In genomic region chr4:59780568-59780967, GRCm38 (mm10) we compare ENCODE assay signal across 9 mouse cellular contexts. TPM values are rescaled to one million over a fixed set of nuclear protein-coding genes. Genes with fewer than 3 reads are reported as not detected.
DNase-seq lines count a peak whose midpoint lies in the region; ATAC-seq and TF ChIP-seq lines count a peak whose summit lies in the region.
"Had no signal": no experiment of that assay in that cellular context is flagged by ENCODE, and none has a peak within 500 bp of the region (broad histone marks: within the 10 kb centered on the region; RNA-seq: fewer than 3 reads in every experiment).

No protein-coding gene starts in this region.

- DNase-seq in embryo, embryonic 10 days (ENCODE audit: low spot score), result peak; percentile 28
- DNase-seq in embryo, embryonic 9.5 days (ENCODE audit: extremely low spot score), result no peak
- DNase-seq in kidney, postnatal 10 days, result peak; percentile 48
- DNase-seq in B cell, adult 2 months, result peak; percentile 16 to 33
- no peak for DNase-seq in spleen, postnatal 36 days (ENCODE audit: low spot score in 2 of 2)

- no peak overlapping the region for H3K4me3 ChIP-seq in kidney, embryonic 16.5 days (ENCODE audit: low read length)
- no peak overlapping the region for H3K4me3 ChIP-seq in cortical plate, adult 2 months (ENCODE audit: insufficient read depth, low read length)

- 10% methylated on average over 1 of the region's 1 CpGs for WGBS in kidney, embryonic 16.5 days

- H3K4me1 ChIP-seq in kidney, embryonic 16.5 days (ENCODE audit: insufficient read depth, low read length), result peaks cover 7% of the 10 kb centered on the region
- peaks cover 3% of the 10 kb centered on the region; the same call in 1 of the 2 replicates for H3K4me1 ChIP-seq in cortical plate, adult 2 months (ENCODE audit: control insufficient read depth, insufficient read depth, low read length)

- H3K9ac ChIP-seq in kidney, embryonic 16.5 days (replicated peaks; ENCODE audit: low read length), result no peak overlapping the region

- TF ChIP-seq CTCF in cortical plate, adult 2 months (IDR thresholded peaks at IDR 0.05; ENCODE audit: extremely low read depth, insufficient read depth, low read length), result peak; percentile 12; the same call in 1 of the 2 replicates

- no peak overlapping the region for H3K4me2 ChIP-seq in kidney, embryonic 16.5 days (replicated peaks; ENCODE audit: low read depth, low read length)

- TF ChIP-seq POLR2A in cortical plate, adult 2 months (IDR thresholded peaks at IDR 0.05; ENCODE audit: extremely low read depth, insufficient read depth, low read length), result no peak

- H3K27ac ChIP-seq in kidney, embryonic 16.5 days (ENCODE audit: low read length), result no peak overlapping the region
- H3K27ac ChIP-seq in cortical plate, adult 2 months (ENCODE audit: insufficient read depth, low read length), result no peak overlapping the region

- ATAC-seq in kidney, embryonic 16.5 days (ENCODE audit: low FRiP score, low TSS enrichment), result no peak
- no peak for ATAC-seq in megakaryocyte progenitor cell, adult 5-6 weeks (replicated peaks; ENCODE audit: poor library complexity)

- no peaks in the 10 kb centered on the region for H3K27me3 ChIP-seq in kidney, embryonic 16.5 days (ENCODE audit: insufficient read depth, low read length)
- H3K27me3 ChIP-seq: megakaryocyte, embryonic 14.5 days had no signal

- H3K36me3 ChIP-seq in kidney, embryonic 16.5 days (ENCODE audit: insufficient read depth, low read length), result no peaks in the 10 kb centered on the region

- H3K9me3 ChIP-seq in kidney, embryonic 16.5 days (ENCODE audit: low read length), result no peaks in the 10 kb centered on the region
- H3K9me3 ChIP-seq: megakaryocyte, embryonic 14.5 days had no signal

RNA-seq across cellular contexts. Expression of gene Inip, which starts 20.8 kb away (rescaled TPM):
- polyA plus RNA-seq in kidney, embryonic 16.5 days (2015; fragmentation: Nextera tagmentation; extraction: Ambion mirVana), result 57.1 and 60.3 TPM in 2 replicates
- polyA plus RNA-seq in cortical plate, adult 2 months (2012; rRNA removed), result 21.9 and 22.3 TPM in 2 replicates
- total RNA-seq in megakaryocyte progenitor cell, adult 5-6 weeks (2015), result 54.2 and 65.5 TPM in 2 replicates
- total RNA-seq in megakaryocyte progenitor cell, adult 5-6 weeks (2017), result 70.2 and 70.8 TPM in 2 replicates

RNA-seq across cellular contexts. Expression of gene Snx30, which starts 25.1 kb away (rescaled TPM):
- polyA plus RNA-seq in kidney, embryonic 16.5 days (2015; fragmentation: Nextera tagmentation; extraction: Ambion mirVana), result 6.6 and 7.3 TPM in 2 replicates
- polyA plus RNA-seq in cortical plate, adult 2 months (2012; rRNA removed), result 14.6 and 14.7 TPM in 2 replicates
- total RNA-seq in megakaryocyte progenitor cell, adult 5-6 weeks (2015), result 13.0 and 16.1 TPM in 2 replicates
- total RNA-seq in megakaryocyte progenitor cell, adult 5-6 weeks (2017), result 17.9 and 23.8 TPM in 2 replicates

Comparison
In these comparisons a context has a peak if more than half of its experiments do, and no peak if none do; other contexts are left out.
1. DNase-seq: peak in embryo, embryonic 10 days (single experiment), kidney, postnatal 10 days (single experiment) and B cell, adult 2 months (2 of 2); none in embryo, embryonic 9.5 days (single experiment) and spleen, postnatal 36 days (0 of 2).